Mouse (Mus musculus) small intestine, adult 2 months (tissue): ENCODE results near the gene Il17f.

Experiments used
- CTCF ChIP-seq: fragments of 200-500 bp; IDR thresholded peaks from 2 replicates; pipeline ENCODE4 v1.5.1; 2012; ENCODE audit warnings: low read depth, mild to moderate bottlenecking, control low read depth, inconsistent platforms, low read length, moderate library complexity, mixed read lengths; ENCODE audit not compliant: insufficient replicate concordance, insufficient read length; ENCODE audit errors: extremely low read depth
- POLR2A ChIP-seq: fragments of 200-500 bp; IDR thresholded peaks from 2 replicates; pipeline ENCODE4 v1.6.1; 2012; ENCODE audit warnings: low read depth, mild to moderate bottlenecking, control low read depth, inconsistent platforms, low read length, moderate library complexity

- no peak for TF ChIP-seq CTCF
- no peak for TF ChIP-seq POLR2A
These were observed 36.0 kb downstream of the Il17f start for GRCm38 (mm10) chr1:20754439-20754838.
